Mouse (Mus musculus): Measurements from ENCODE around the gene Mterf1a. TPM values are rescaled to one million over a fixed set of nuclear protein-coding genes. Genes with fewer than 3 reads are reported as not detected.
"Not testable (repeated sequence)": the region's sequence is repeated elsewhere in the genome, so short reads cannot be mapped to it uniquely, and the experiment has no call there.

The Mterf1a gene
- polyA plus RNA-seq, 1 experiment from 2014 or later: 11.7 TPM

GRCm38 (mm10) chr5:3931636-3932035, 37.9 kb upstream of the Mterf1a start:
- Histone ChIP-seq H3K4me1 (replicated peaks; ENCODE audit: control insufficient read depth, insufficient read depth, low read length) (peaks cover 11% of the 10 kb centered on the region), H3K9me3 (ENCODE audit: control insufficient read depth, low read length) (no peaks in the 10 kb centered on the region)

GRCm38 (mm10) chr5:3930760-3931159, 37.0 kb upstream of the Mterf1a start:
- H3K9ac ChIP-seq (ENCODE audit: low read depth, low read length): no peak overlapping the region
- WGBS: 80% methylated on average over 5 of the region's 5 CpGs
- ATAC-seq (replicated peaks; ENCODE audit: low FRiP score): no peak

More at GRCm38 (mm10) chr5:3931636-3932035, 37.9 kb upstream of the Mterf1a start:
- H3K36me3 ChIP-seq (ENCODE audit: control insufficient read depth, insufficient read depth, low read length): no peaks in the 10 kb centered on the region
- H3K27me3 ChIP-seq (replicated peaks; ENCODE audit: control insufficient read depth, insufficient read depth, low read length): no peaks in the 10 kb centered on the region
- DNase-seq (ENCODE audit: low spot score) (no peak), ATAC-seq (replicated peaks; ENCODE audit: low FRiP score) (no peak)
- no peak overlapping the region for H3K27ac ChIP-seq (ENCODE audit: low read depth, low read length)
- no peak overlapping the region for H3K9ac ChIP-seq (ENCODE audit: low read depth, low read length)
- H3K4me3 ChIP-seq (ENCODE audit: low read depth, low read length): no peak overlapping the region
- WGBS: 87% methylated on average over 3 of the region's 3 CpGs
- H3K4me2 ChIP-seq: no peak overlapping the region

GRCm38 (mm10) chr5:3928690-3929046, 34.9 kb upstream of the Mterf1a start:
- Histone ChIP-seq H3K4me3 (ENCODE audit: low read depth, low read length) (peak overlapping the region; percentile 91), H3K9ac (ENCODE audit: low read depth, low read length) (peak overlapping the region; percentile 97), H3K4me1 (replicated peaks; ENCODE audit: control insufficient read depth, insufficient read depth, low read length) (peaks cover 9% of the 10 kb centered on the region), H3K4me2 (peak overlapping the region; percentile 87), H3K36me3 (ENCODE audit: control insufficient read depth, insufficient read depth, low read length) (no peaks in the 10 kb centered on the region), H3K27ac (ENCODE audit: low read depth, low read length) (peak overlapping the region; percentile 70; the same call in 1 of the 2 replicates), H3K27me3 (replicated peaks; ENCODE audit: control insufficient read depth, insufficient read depth, low read length) (no peaks in the 10 kb centered on the region), H3K9me3 (ENCODE audit: control insufficient read depth, low read length) (no peaks in the 10 kb centered on the region)
- WGBS: 1% methylated on average over 12 of the region's 12 CpGs
- DNase-seq (ENCODE audit: low spot score): peak; percentile 63
- ATAC-seq (replicated peaks; ENCODE audit: low FRiP score): peak; percentile 69

More at GRCm38 (mm10) chr5:3930760-3931159, 37.0 kb upstream of the Mterf1a start:
- Histone ChIP-seq H3K27me3 (replicated peaks; ENCODE audit: control insufficient read depth, insufficient read depth, low read length) (no peaks in the 10 kb centered on the region), H3K4me3 (ENCODE audit: low read depth, low read length) (no peak overlapping the region), H3K4me2 (no peak overlapping the region), H3K4me1 (replicated peaks; ENCODE audit: control insufficient read depth, insufficient read depth, low read length) (peaks cover 9% of the 10 kb centered on the region), H3K27ac (ENCODE audit: low read depth, low read length) (no peak overlapping the region), H3K9me3 (ENCODE audit: control insufficient read depth, low read length) (no peaks in the 10 kb centered on the region), H3K36me3 (ENCODE audit: control insufficient read depth, insufficient read depth, low read length) (no peaks in the 10 kb centered on the region)
- DNase-seq (ENCODE audit: low spot score): no peak

- ATAC-seq (replicated peaks; ENCODE audit: low FRiP score) (peak; percentile 89), DNase-seq (ENCODE audit: low spot score) (peak; percentile 86)
- Histone ChIP-seq H3K4me2 (peak within 1 kb of the TSS; percentile 87), H3K27me3 (replicated peaks; ENCODE audit: control insufficient read depth, insufficient read depth, low read length) (no peaks in the 10 kb centered on the region), H3K36me3 (ENCODE audit: control insufficient read depth, insufficient read depth, low read length) (no peaks in the 10 kb centered on the region), H3K9ac (ENCODE audit: low read depth, low read length) (peak within 1 kb of the TSS; percentile 97), H3K4me3 (ENCODE audit: low read depth, low read length) (peak within 1 kb of the TSS; percentile 91), H3K4me1 (replicated peaks; ENCODE audit: control insufficient read depth, insufficient read depth, low read length) (peaks cover 9% of the 10 kb centered on the region), H3K9me3 (ENCODE audit: control insufficient read depth, low read length) (no peaks in the 10 kb centered on the region), H3K27ac (ENCODE audit: low read depth, low read length) (peak within 1 kb of the TSS; percentile 70)
- WGBS: 0% methylated on average over 58 of the region's 82 CpGs
These were observed 34.3 kb upstream of the Mterf1a start, which contains the start of gene Akap9 for GRCm38 (mm10) chr5:3927801-3928689. TSS of gene Akap9 (plus strand) at chr5:3928054.

- H3K27ac ChIP-seq (ENCODE audit: low read depth, low read length): no peak overlapping the region
- H3K4me3 ChIP-seq (ENCODE audit: low read depth, low read length): no peak overlapping the region
- H3K4me2 ChIP-seq: no peak overlapping the region
- no peak overlapping the region for H3K9ac ChIP-seq (ENCODE audit: low read depth, low read length)
- H3K27me3 ChIP-seq (replicated peaks; ENCODE audit: control insufficient read depth, insufficient read depth, low read length): no peaks in the 10 kb centered on the region
- ATAC-seq (replicated peaks; ENCODE audit: low FRiP score) (no peak), DNase-seq (ENCODE audit: low spot score) (no peak)
- no peaks in the 10 kb centered on the region for H3K9me3 ChIP-seq (ENCODE audit: control insufficient read depth, low read length)
- 55% methylated on average over 4 of the region's 4 CpGs for WGBS
- H3K36me3 ChIP-seq (ENCODE audit: control insufficient read depth, insufficient read depth, low read length): no peaks in the 10 kb centered on the region
- peaks cover 9% of the 10 kb centered on the region for H3K4me1 ChIP-seq (replicated peaks; ENCODE audit: control insufficient read depth, insufficient read depth, low read length)
These were observed 32.9 kb upstream of the Mterf1a start for GRCm38 (mm10) chr5:3926666-3927065.

GRCm38 (mm10) chr5:3922350-3922749, 28.6 kb upstream of the Mterf1a start:
- Histone ChIP-seq H3K4me2 (no peak overlapping the region), H3K4me1 (replicated peaks; ENCODE audit: control insufficient read depth, insufficient read depth, low read length) (0 out of 2 replicates have a peak, but pooled peaks cover 3% of the 10 kb centered on the region), H3K9ac (ENCODE audit: low read depth, low read length) (no peak overlapping the region), H3K4me3 (ENCODE audit: low read depth, low read length) (no peak overlapping the region), H3K27ac (ENCODE audit: low read depth, low read length) (no peak overlapping the region), H3K36me3 (ENCODE audit: control insufficient read depth, insufficient read depth, low read length) (no peaks in the 10 kb centered on the region), H3K9me3 (ENCODE audit: control insufficient read depth, low read length) (no peaks in the 10 kb centered on the region), H3K27me3 (replicated peaks; ENCODE audit: control insufficient read depth, insufficient read depth, low read length) (no peaks in the 10 kb centered on the region)
- 87% methylated on average over 2 of the region's 2 CpGs for WGBS
- DNase-seq (ENCODE audit: low spot score): no peak
- ATAC-seq (replicated peaks; ENCODE audit: low FRiP score): no peak

- no peak overlapping the region for H3K9ac ChIP-seq (ENCODE audit: low read depth, low read length)
- no peak overlapping the region for H3K27ac ChIP-seq (ENCODE audit: low read depth, low read length)
- H3K9me3 ChIP-seq (ENCODE audit: control insufficient read depth, low read length): no peaks in the 10 kb centered on the region
- no peaks in the 10 kb centered on the region for H3K4me1 ChIP-seq (replicated peaks; ENCODE audit: control insufficient read depth, insufficient read depth, low read length)
- 52% methylated on average over 2 of the region's 2 CpGs for WGBS
- ATAC-seq (replicated peaks; ENCODE audit: low FRiP score) (no peak), DNase-seq (ENCODE audit: low spot score) (no peak)
- H3K4me3 ChIP-seq (ENCODE audit: low read depth, low read length): no peak overlapping the region
- H3K27me3 ChIP-seq (replicated peaks; ENCODE audit: control insufficient read depth, insufficient read depth, low read length): no peaks in the 10 kb centered on the region
- H3K4me2 ChIP-seq: no peak overlapping the region
- H3K36me3 ChIP-seq (ENCODE audit: control insufficient read depth, insufficient read depth, low read length): no peaks in the 10 kb centered on the region
These were observed 11.7 kb upstream of the Mterf1a start for GRCm38 (mm10) chr5:3905471-3905870.

- not testable (repeated sequence) for H3K27ac ChIP-seq (ENCODE audit: low read depth, low read length); H3K4me2 ChIP-seq; H3K4me3 ChIP-seq (ENCODE audit: low read depth, low read length); H3K4me1 ChIP-seq (replicated peaks; ENCODE audit: control insufficient read depth, insufficient read depth, low read length); DNase-seq (ENCODE audit: low spot score); H3K27me3 ChIP-seq (replicated peaks; ENCODE audit: control insufficient read depth, insufficient read depth, low read length); ATAC-seq (replicated peaks; ENCODE audit: low FRiP score); H3K36me3 ChIP-seq (ENCODE audit: control insufficient read depth, insufficient read depth, low read length); H3K9ac ChIP-seq (ENCODE audit: low read depth, low read length); H3K9me3 ChIP-seq (ENCODE audit: control insufficient read depth, low read length)
- WGBS: 91% methylated on average over 4 of the region's 4 CpGs
These were observed 524 bp upstream of the Mterf1a start for GRCm38 (mm10) chr5:3894294-3894619.

GRCm38 (mm10) chr5:3889201-3889600, 4.5 kb downstream of the Mterf1a start:
- Histone ChIP-seq H3K9ac (ENCODE audit: low read depth, low read length) (no peak overlapping the region), H3K4me1 (replicated peaks; ENCODE audit: control insufficient read depth, insufficient read depth, low read length) (no peaks in the 10 kb centered on the region), H3K4me3 (ENCODE audit: low read depth, low read length) (no peak overlapping the region), H3K4me2 (no peak overlapping the region), H3K36me3 (ENCODE audit: control insufficient read depth, insufficient read depth, low read length) (no peaks in the 10 kb centered on the region), H3K9me3 (ENCODE audit: control insufficient read depth, low read length) (no peaks in the 10 kb centered on the region), H3K27me3 (replicated peaks; ENCODE audit: control insufficient read depth, insufficient read depth, low read length) (no peaks in the 10 kb centered on the region), H3K27ac (ENCODE audit: low read depth, low read length) (no peak overlapping the region)
- ATAC-seq (replicated peaks; ENCODE audit: low FRiP score): no peak
- no peak for DNase-seq (ENCODE audit: low spot score)
